Mouse (Mus musculus): ENCODE measurements around the gene Olfr1344. TPM values are rescaled to one million over a fixed set of nuclear protein-coding genes. Genes with fewer than 3 reads are reported as not detected.
"Not testable (repeated sequence)": the region's sequence is repeated elsewhere in the genome, so short reads cannot be mapped to it uniquely, and the experiment has no call there.

Olfr1344 gene
- total RNA-seq (2021) = not detected
- 0.34 and 0.76 TPM in 2 replicates for polyA plus RNA-seq (2012; rRNA removed)
- long read RNA-seq = 0 reads

DNA sequence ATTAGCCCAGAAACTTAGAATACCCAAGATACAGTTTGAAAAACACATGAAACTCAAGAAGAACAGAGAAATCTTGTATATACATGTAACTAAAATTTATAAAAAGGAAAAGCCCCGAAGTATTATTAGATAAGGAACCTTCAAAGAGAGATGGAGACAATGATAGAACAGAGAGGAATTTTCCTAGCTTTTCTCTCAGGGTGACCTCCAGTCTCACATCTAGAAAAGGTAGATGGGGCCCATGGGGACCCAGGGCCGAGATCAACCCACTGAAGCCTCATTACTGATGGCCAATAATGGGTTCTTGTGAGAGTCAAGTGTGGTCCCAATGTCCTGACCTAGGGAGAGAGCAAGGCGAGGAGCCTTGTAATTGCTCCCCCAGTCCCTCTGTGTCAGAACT, at the start of gene Olfr1344:
Gene Olfr1344, plus strand, starts transcription at position 301 of the 400 bp plus-strand sequence.
- no peak for DNase-seq

GRCm38 (mm10) chr7:6388971-6389370, 49.5 kb upstream of the Olfr1344 start:
- no peak for DNase-seq

DNA sequence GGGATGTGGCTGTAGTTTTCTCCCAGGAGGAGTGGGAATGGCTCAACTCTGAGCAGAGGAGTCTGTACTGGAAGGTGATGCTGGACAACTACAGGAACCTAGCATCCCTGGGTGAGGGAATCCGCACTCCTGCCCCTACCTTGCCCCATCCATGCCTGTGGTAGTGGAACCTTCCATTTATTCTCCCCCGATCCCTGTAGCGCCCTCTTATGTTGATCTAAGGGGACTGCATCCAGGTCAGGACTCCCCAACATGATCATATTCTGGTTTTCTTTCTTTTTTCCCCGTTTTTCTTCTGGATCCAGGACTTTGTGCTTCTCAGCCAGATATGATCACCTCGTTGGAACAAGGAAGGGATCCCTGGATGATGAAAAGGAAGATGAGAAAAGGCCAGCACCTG, 49.0 kb upstream of the Olfr1344 start:
- no peak for DNase-seq

DNA sequence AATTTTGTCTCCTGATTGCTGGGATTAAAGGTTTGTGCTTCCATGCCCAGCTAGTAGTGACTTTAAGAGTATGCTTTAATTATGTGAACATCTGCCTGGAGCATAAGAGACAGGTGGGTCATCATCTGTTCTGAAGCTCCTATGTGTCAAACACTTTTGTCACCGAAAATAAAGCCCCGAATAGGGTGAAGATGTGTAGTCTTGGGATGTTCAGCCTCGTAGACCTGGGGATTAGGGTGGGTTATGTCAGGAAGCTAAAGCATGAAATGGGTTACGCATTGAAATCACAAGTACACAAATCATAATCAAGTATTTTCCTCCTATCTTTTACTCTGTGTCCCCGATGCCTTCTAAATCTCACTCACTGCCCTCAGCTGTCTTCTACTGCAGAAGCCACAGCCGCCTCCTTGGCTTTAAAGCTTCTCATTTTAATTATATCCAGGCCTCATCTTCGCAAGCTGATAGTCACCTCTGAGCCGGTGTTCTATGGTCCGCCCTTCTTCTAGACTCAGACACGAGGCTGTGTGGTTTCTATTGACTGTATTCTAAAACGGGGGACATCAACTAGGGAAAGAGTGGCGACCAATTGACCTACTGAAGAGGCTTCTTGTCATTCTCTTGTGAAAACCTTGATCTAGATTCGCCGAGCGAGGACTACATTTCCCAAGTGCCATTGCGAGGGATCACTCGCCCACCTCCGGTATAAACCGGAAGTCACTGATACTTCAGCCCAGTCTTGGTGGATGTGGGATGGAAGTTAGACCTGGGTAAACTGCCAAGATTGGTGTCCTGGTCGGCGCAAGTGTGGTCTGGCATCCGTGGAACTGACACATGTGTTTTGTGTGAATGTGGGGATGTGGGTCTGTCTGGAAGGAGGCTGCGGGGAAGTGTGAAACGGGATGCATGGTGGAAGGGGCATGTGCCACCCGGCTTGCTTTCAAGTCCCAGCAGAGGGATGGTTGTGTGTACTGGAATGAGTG, 40.2 kb upstream of the Olfr1344 start, which contains the start of gene Smim17:
Gene Smim17, plus strand, starts transcription at position 720 of the 980 bp plus-strand sequence.
- DNase-seq = peak; percentile 68

- DNase-seq = peak; percentile 91
Observed at GRCm38 (mm10) chr7:6410043-6410442, 28.4 kb upstream of the Olfr1344 start, which contains the start of gene Gm20715. Gene Gm20715, plus strand, starts transcription at chr7:6410277.

DNA sequence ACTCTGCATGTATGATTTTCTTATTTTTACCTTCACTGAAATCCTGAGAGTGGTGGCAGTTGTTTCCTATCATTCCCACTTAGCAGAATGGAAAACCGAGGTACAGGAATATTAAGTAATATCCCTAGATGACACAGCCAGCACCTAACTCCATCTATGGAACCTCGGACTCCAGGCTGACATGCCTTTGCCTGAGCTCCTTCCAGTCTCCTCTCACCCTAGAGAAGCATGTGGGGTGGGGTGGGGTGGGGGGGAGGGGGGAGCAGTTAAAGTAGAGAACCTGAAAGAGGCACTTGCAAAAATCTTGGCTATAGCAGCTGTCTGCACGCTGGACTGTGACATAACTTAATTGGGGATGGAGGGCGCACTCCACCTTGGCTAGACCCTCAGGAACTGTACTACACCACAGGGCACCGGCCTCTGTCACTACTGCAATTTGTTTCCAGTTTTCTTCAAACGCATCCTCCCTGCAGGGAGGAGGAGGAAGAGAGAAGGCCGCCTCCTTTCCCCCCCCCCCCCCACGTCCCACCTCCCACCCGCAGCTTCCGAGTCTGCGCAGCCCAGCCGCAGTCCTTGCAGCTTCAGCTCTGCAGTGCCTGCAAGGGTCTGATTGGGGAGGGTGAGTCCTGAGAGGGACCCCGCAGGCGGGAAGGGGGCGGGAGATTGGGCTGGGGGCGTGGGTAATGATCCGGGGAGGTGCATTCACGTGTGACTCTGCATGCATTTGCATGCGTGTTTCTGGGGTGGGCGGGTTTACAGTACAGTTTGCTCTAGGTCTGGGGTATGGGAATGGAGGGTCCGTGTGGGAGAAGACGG, 23.7 kb upstream of the Olfr1344 start:
- DNase-seq = no peak

DNA sequence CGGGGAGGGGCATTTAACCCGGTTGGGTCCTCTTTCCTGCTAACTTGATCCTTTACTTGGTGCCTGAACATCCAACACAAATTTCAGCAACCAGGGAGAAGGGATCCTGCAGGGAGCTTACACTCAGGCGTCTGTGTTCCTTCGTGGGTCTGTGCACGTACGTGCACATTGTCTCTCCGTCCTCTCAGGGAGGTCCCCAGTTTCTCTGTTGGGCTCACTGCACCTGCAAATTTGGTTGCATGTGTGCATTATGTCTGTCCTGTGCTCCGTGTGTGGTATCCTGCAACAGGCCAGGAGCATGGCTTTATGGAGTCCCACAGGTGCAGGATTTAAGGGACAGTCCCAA, 23.1 kb upstream of the Olfr1344 start:
- no peak for DNase-seq

GRCm38 (mm10) chr7:6419894-6420293, 18.6 kb upstream of the Olfr1344 start:
- DNase-seq = no peak

GRCm38 (mm10) chr7:6429381-6429780, 9.1 kb upstream of the Olfr1344 start:
- no peak for DNase-seq

GRCm38 (mm10) chr7:6430342-6430741, 8.1 kb upstream of the Olfr1344 start:
- peak; percentile 21 for DNase-seq

DNA sequence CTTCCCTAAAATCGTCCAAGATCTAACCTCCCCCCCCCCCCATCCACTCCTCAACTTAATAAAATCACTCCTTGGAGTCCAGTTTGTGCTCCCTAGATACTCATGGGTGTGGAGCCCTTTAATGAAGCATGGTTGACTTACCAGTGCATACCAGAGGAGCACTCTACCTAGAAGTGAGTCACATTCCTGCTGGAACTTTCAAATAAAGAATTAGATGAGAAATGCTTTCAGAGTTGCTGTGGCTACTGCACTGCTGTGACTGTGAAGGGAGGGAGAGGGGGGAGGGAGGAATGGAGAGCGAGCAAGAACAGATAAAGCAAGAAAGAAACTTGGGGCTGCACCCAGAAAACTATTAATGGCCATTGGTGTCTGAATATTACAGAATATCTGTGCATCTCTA, 2.7 kb downstream of the Olfr1344 start:
- DNase-seq = no peak

GRCm38 (mm10) chr7:6447771-6448170, 9.3 kb downstream of the Olfr1344 start:
- no peak for DNase-seq

DNA sequence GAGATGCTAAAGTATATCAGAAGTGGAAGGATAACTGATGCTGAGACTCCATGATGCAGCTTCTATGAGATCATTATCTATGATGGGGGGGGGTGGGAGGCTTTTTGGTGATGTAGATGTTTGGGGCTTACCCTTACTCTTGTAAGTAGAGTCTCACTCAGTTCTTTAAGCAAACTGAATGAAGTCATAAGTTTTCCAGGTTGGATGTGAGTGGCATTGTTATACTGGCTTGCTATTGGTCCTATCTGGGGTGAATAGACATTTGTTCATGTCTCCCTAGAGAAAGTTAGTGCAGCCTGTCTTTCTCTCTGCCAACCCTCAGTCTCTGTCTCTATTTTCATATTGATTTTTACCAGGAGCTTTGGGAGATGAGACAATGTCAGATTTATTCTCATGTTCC, 17.4 kb downstream of the Olfr1344 start, which contains the start of gene Olfr1336:
Gene Olfr1336, plus strand, starts transcription at position 301 of the 400 bp plus-strand sequence.
- no peak for DNase-seq

DNA sequence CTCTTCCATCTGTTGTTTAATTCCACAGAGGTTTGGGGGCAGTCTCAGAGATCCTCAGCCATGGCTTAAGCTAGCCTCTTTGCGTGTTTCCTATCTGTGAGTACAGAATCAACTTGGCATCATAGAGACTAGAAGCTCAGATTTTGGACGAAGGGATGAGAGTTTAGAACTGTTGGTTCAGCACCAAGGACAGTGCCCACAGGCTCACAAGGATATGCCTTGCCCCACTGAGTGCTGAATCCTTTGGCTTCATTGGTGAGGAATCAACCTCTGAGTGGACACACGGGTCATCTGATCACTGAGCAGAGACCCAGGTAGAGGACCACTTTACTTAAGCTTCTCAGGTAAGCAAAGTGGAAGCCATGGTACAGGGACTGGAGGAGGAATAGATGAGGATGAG, 17.9 kb downstream of the Olfr1344 start:
- DNase-seq = no peak

DNA sequence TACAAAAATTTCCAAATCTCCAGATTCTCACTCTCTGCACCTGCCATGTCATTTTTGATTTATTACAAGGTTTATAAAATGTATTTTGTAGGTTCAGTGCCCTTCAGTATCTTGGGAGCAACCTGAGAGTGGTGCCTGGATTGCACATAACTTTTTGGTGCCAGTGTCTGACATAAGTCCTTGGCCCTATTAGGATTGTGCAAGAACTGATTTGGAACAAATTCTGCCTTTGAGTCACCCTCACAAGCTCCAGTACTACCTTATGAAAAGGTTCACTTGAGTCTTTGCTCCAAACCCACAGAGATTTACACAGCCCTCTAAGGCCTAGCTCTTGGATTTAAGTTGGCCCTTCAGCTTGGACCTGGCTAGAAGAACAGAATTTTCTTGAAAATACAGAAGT, 28.5 kb downstream of the Olfr1344 start, which contains the start of gene Olfr1346:
Gene Olfr1346, plus strand, starts transcription at position 151 of the 400 bp plus-strand sequence.
- peak; percentile 15 for DNase-seq

- DNase-seq = not testable (repeated sequence)
Observed at GRCm38 (mm10) chr7:6477633-6478032, 39.1 kb downstream of the Olfr1344 start.

GRCm38 (mm10) chr7:6486841-6487240, 48.4 kb downstream of the Olfr1344 start, which contains the start of gene Olfr5:
Gene Olfr5, minus strand, starts transcription at chr7:6486941.
- no peak for DNase-seq

Other genes with a start within 250 kb of the Olfr1344 start
- not detected for gene Galp, start 241.6 kb upstream of the Olfr1344 start, total RNA-seq (2021)
- not detected in 2 replicates for gene Galp, start 241.6 kb upstream of the Olfr1344 start, polyA plus RNA-seq (2012; rRNA removed)
- not detected for gene Zscan5b, start 216.4 kb upstream of the Olfr1344 start, total RNA-seq (2021)
- not detected in 2 replicates for gene Zscan5b, start 216.4 kb upstream of the Olfr1344 start, polyA plus RNA-seq (2012; rRNA removed)
- not detected for gene Epp13, start 186.0 kb upstream of the Olfr1344 start, total RNA-seq (2021)
- not detected in 2 replicates for gene Epp13, start 186.0 kb upstream of the Olfr1344 start, polyA plus RNA-seq (2012; rRNA removed)
- gene Zfp667, start 152.1 kb upstream of the Olfr1344 start, total RNA-seq (2021) = 1 to 10 TPM; 6.5 to 6.6 TPM
- 0.37 and 0.45 TPM in 2 replicates for gene Zfp667, start 152.1 kb upstream of the Olfr1344 start, polyA plus RNA-seq (2012; rRNA removed)
- gene Zfp583, start 107.4 kb upstream of the Olfr1344 start, total RNA-seq (2021) = 1 to 10 TPM; 2.5 to 3.5 TPM
- 0.52 and 1.5 TPM in 2 replicates for gene Zfp583, start 107.4 kb upstream of the Olfr1344 start, polyA plus RNA-seq (2012; rRNA removed)
- 1 to 10 TPM in 1 of 2 experiments, under 1 TPM in 1; 0.58 to 1.0 TPM for gene Gm3854, start 94.9 kb upstream of the Olfr1344 start, total RNA-seq (2021)
- 0.06 TPM in 1 of 2 replicates, not detected in the other for gene Gm3854, start 94.9 kb upstream of the Olfr1344 start, polyA plus RNA-seq (2012; rRNA removed)
- 1 to 10 TPM; 1.9 to 3.0 TPM for gene Zfp78, start 75.4 kb upstream of the Olfr1344 start, total RNA-seq (2021)
- 0.02 and 0.20 TPM in 2 replicates for gene Zfp78, start 75.4 kb upstream of the Olfr1344 start, polyA plus RNA-seq (2012; rRNA removed)
- gene Zfp28, start 55.4 kb upstream of the Olfr1344 start, total RNA-seq (2021) = 1 to 10 TPM; 1.4 to 2.5 TPM
- gene Zfp28, start 55.4 kb upstream of the Olfr1344 start, polyA plus RNA-seq (2012; rRNA removed) = 1.1 and 1.3 TPM in 2 replicates
- under 1 TPM; 0.37 to 0.97 TPM for gene Smim17, start 40.0 kb upstream of the Olfr1344 start, total RNA-seq (2021)
- 0.03 TPM in 2 replicates for gene Smim17, start 40.0 kb upstream of the Olfr1344 start, polyA plus RNA-seq (2012; rRNA removed)
- gene Gm20715, start 28.4 kb upstream of the Olfr1344 start, total RNA-seq (2021) = not detected
- gene Gm20715, start 28.4 kb upstream of the Olfr1344 start, polyA plus RNA-seq (2012; rRNA removed) = not detected in 2 replicates
- gene Olfr1336, start 17.5 kb downstream of the Olfr1344 start, total RNA-seq (2021) = not detected
- gene Olfr1336, start 17.5 kb downstream of the Olfr1344 start, polyA plus RNA-seq (2012; rRNA removed) = not detected in 2 replicates
- not detected for gene Olfr1346, start 28.4 kb downstream of the Olfr1344 start, total RNA-seq (2021)
- gene Olfr1346, start 28.4 kb downstream of the Olfr1344 start, polyA plus RNA-seq (2012; rRNA removed) = not detected in 2 replicates
- not detected for gene Olfr5, start 48.3 kb downstream of the Olfr1344 start, total RNA-seq (2021)
- not detected in 2 replicates for gene Olfr5, start 48.3 kb downstream of the Olfr1344 start, polyA plus RNA-seq (2012; rRNA removed)
- not detected for gene Olfr1347, start 61.1 kb downstream of the Olfr1344 start, total RNA-seq (2021)
- gene Olfr1347, start 61.1 kb downstream of the Olfr1344 start, polyA plus RNA-seq (2012; rRNA removed) = not detected in 2 replicates
- not detected for gene Olfr1348, start 70.1 kb downstream of the Olfr1344 start, total RNA-seq (2021)
- gene Olfr1348, start 70.1 kb downstream of the Olfr1344 start, polyA plus RNA-seq (2012; rRNA removed) = not detected in 2 replicates
- not detected for gene Olfr1349, start 84.3 kb downstream of the Olfr1344 start, total RNA-seq (2021)
- not detected in 2 replicates for gene Olfr1349, start 84.3 kb downstream of the Olfr1344 start, polyA plus RNA-seq (2012; rRNA removed)
- not detected for gene Olfr1350, start 126.2 kb downstream of the Olfr1344 start, total RNA-seq (2021)
- gene Olfr1350, start 126.2 kb downstream of the Olfr1344 start, polyA plus RNA-seq (2012; rRNA removed) = not detected in 2 replicates

Measured in adrenal gland, adult 2 months (tissue).